Mouse (Mus musculus) liver, embryonic 13.5 days (tissue): ENCODE measurements at regions not wholly inside any gene's neighbourhood (a gene's known extent, or its start where the extent isn't known, plus 50 kb on each side); places are given as distances from the start of the nearest gene placed in this dataset.

Source experiments
- ATAC-seq: fragments of 200-750 bp; cut with Nextera tagmentation; 2 replicates; pipeline ENCODE4 v1.8.0; 2017; ENCODE audit warnings: low read depth, mild to moderate bottlenecking, moderate number of reproducible peaks, moderate library complexity
- DNase-seq: peaks from one replicate; pipeline ENCODE4 v3.0.0; 2022
- H3K27ac ChIP-seq: fragments of 300-500 bp; sonication (generic); 2 replicates; pipeline ENCODE4 v1.5.1; 2015; ENCODE audit warnings: moderate library complexity, mild to moderate bottlenecking, inconsistent platforms
- H3K27me3 ChIP-seq: fragments of 300-500 bp; sonication (generic); 2 replicates; pipeline ENCODE4 v1.6.1; 2015; ENCODE audit warnings: mild to moderate bottlenecking, inconsistent platforms
- H3K36me3 ChIP-seq: fragments of 300-500 bp; sonication (generic); 2 replicates; pipeline ENCODE4 v1.6.1; 2015; ENCODE audit warnings: mild to moderate bottlenecking, inconsistent platforms
- H3K4me1 ChIP-seq: fragments of 300-500 bp; sonication (generic); replicated peaks from 2 replicates; pipeline ENCODE4 v1.6.1; 2015; ENCODE audit warnings: inconsistent platforms
- H3K4me2 ChIP-seq: fragments of 300-500 bp; sonication (generic); 2 replicates; pipeline ENCODE4 v1.6.1; 2015; ENCODE audit warnings: inconsistent platforms, mild to moderate bottlenecking, moderate library complexity
- H3K4me3 ChIP-seq: fragments of 300-500 bp; sonication (generic); replicated peaks from 2 replicates; pipeline ENCODE4 v1.5.1; 2015; ENCODE audit warnings: mild to moderate bottlenecking, inconsistent platforms
- H3K9ac ChIP-seq: fragments of 300-500 bp; sonication (generic); 2 replicates; pipeline ENCODE4 v1.6.1; 2015; ENCODE audit warnings: mild to moderate bottlenecking, inconsistent platforms
- H3K9me3 ChIP-seq: fragments of 300-500 bp; sonication (generic); replicated peaks from 2 replicates; pipeline ENCODE4 v1.6.1; 2016; ENCODE audit warnings: inconsistent platforms
- WGBS: fragments of 180-500 bp; shearing (Covaris S2); methylation state at CpG from one replicate; pipeline ENCODE4 v1.1.7; 2015; ENCODE audit not compliant: insufficient replicate concordance; 5-methylcytosine and 5-hydroxymethylcytosine counted together

GRCm38 (mm10) chr8:54330106-54330505, 199.3 kb upstream of the Asb5 start:
- no peak for ATAC-seq
- Histone ChIP-seq H3K4me1 (no peaks in the 10 kb centered on the region), H3K27me3 (no peaks in the 10 kb centered on the region), H3K4me2 (no peak overlapping the region), H3K9me3 (no peaks in the 10 kb centered on the region), H3K9ac (no peak overlapping the region), H3K36me3 (no peaks in the 10 kb centered on the region), H3K27ac (no peak overlapping the region), H3K4me3 (no peak overlapping the region)
- 56% methylated on average over 1 of the region's 1 CpGs for WGBS
- no peak for DNase-seq

GRCm38 (mm10) chr8:54331883-54332282, 197.5 kb upstream of the Asb5 start:
- H3K4me1 ChIP-seq = no peaks in the 10 kb centered on the region
- DNase-seq = no peak
- no peak overlapping the region for H3K27ac ChIP-seq
- WGBS = 13% methylated on average over 1 of the region's 1 CpGs
- no peaks in the 10 kb centered on the region for H3K9me3 ChIP-seq
- no peak for ATAC-seq
- H3K9ac ChIP-seq = no peak overlapping the region
- no peaks in the 10 kb centered on the region for H3K27me3 ChIP-seq
- H3K4me2 ChIP-seq = no peak overlapping the region
- H3K36me3 ChIP-seq = no peaks in the 10 kb centered on the region
- no peak overlapping the region for H3K4me3 ChIP-seq

- H3K4me1 ChIP-seq = no peaks in the 10 kb centered on the region
- no peaks in the 10 kb centered on the region for H3K27me3 ChIP-seq
- 68% methylated on average over 6 of the region's 6 CpGs for WGBS
- no peaks in the 10 kb centered on the region for H3K9me3 ChIP-seq
- no peak overlapping the region for H3K9ac ChIP-seq
- no peak for ATAC-seq
- H3K27ac ChIP-seq = no peak overlapping the region
- H3K4me2 ChIP-seq = no peak overlapping the region
- H3K36me3 ChIP-seq = no peaks in the 10 kb centered on the region
- H3K4me3 ChIP-seq = no peak overlapping the region
- no peak for DNase-seq
Observed at GRCm38 (mm10) chr8:54351123-54351522, 178.3 kb upstream of the Asb5 start.

GRCm38 (mm10) chr8:54361716-54362115, 167.7 kb upstream of the Asb5 start:
- Histone ChIP-seq H3K4me3 (no peak overlapping the region), H3K4me1 (no peaks in the 10 kb centered on the region), H3K9ac (no peak overlapping the region), H3K4me2 (no peak overlapping the region), H3K36me3 (no peaks in the 10 kb centered on the region), H3K27me3 (no peaks in the 10 kb centered on the region), H3K9me3 (no peaks in the 10 kb centered on the region), H3K27ac (no peak overlapping the region)
- ATAC-seq (no peak), DNase-seq (no peak)
- 27% methylated on average over 3 of the region's 3 CpGs for WGBS

GRCm38 (mm10) chr8:54370501-54370900, 158.9 kb upstream of the Asb5 start:
- H3K4me2 ChIP-seq = no peak overlapping the region
- 58% methylated on average over 4 of the region's 4 CpGs for WGBS
- no peak overlapping the region for H3K9ac ChIP-seq
- H3K4me3 ChIP-seq = no peak overlapping the region
- DNase-seq (no peak), ATAC-seq (no peak)
- no peaks in the 10 kb centered on the region for H3K4me1 ChIP-seq
- H3K36me3 ChIP-seq = no peaks in the 10 kb centered on the region
- H3K9me3 ChIP-seq = no peaks in the 10 kb centered on the region
- no peak overlapping the region for H3K27ac ChIP-seq
- no peaks in the 10 kb centered on the region for H3K27me3 ChIP-seq

- Histone ChIP-seq H3K27ac (no peak overlapping the region), H3K27me3 (no peaks in the 10 kb centered on the region), H3K9me3 (no peaks in the 10 kb centered on the region), H3K9ac (no peak overlapping the region), H3K36me3 (no peaks in the 10 kb centered on the region), H3K4me2 (no peak overlapping the region), H3K4me1 (no peaks in the 10 kb centered on the region), H3K4me3 (no peak overlapping the region)
- 33% methylated on average over 2 of the region's 2 CpGs for WGBS
- DNase-seq (no peak), ATAC-seq (no peak)
Observed at GRCm38 (mm10) chr8:54371073-54371472, 158.3 kb upstream of the Asb5 start.

GRCm38 (mm10) chr8:54372921-54373320, 156.5 kb upstream of the Asb5 start:
- Histone ChIP-seq H3K9ac (no peak overlapping the region), H3K27ac (no peak overlapping the region), H3K9me3 (no peaks in the 10 kb centered on the region), H3K4me2 (no peak overlapping the region), H3K27me3 (no peaks in the 10 kb centered on the region), H3K4me1 (no peaks in the 10 kb centered on the region), H3K36me3 (no peaks in the 10 kb centered on the region), H3K4me3 (no peak overlapping the region)
- WGBS = 55% methylated on average over 1 of the region's 1 CpGs
- ATAC-seq = no peak
- DNase-seq = no peak

- H3K4me1 ChIP-seq = no peaks in the 10 kb centered on the region
- H3K9ac ChIP-seq = no peak overlapping the region
- WGBS = 70% methylated on average over 3 of the region's 3 CpGs
- no peak overlapping the region for H3K4me3 ChIP-seq
- H3K4me2 ChIP-seq = no peak overlapping the region
- DNase-seq (no peak), ATAC-seq (no peak)
- H3K27me3 ChIP-seq = no peaks in the 10 kb centered on the region
- H3K36me3 ChIP-seq = no peaks in the 10 kb centered on the region
- H3K27ac ChIP-seq = no peak overlapping the region
- no peaks in the 10 kb centered on the region for H3K9me3 ChIP-seq
Observed at GRCm38 (mm10) chr8:54375373-54376098, 153.8 kb upstream of the Asb5 start.

GRCm38 (mm10) chr8:54380191-54380590, 149.2 kb upstream of the Asb5 start:
- Histone ChIP-seq H3K4me2 (no peak overlapping the region), H3K36me3 (no peaks in the 10 kb centered on the region), H3K27me3 (no peaks in the 10 kb centered on the region), H3K4me1 (no peaks in the 10 kb centered on the region), H3K9ac (no peak overlapping the region), H3K4me3 (no peak overlapping the region), H3K9me3 (no peaks in the 10 kb centered on the region), H3K27ac (no peak overlapping the region)
- 31% methylated on average over 2 of the region's 2 CpGs for WGBS
- no peak for ATAC-seq
- DNase-seq = no peak

GRCm38 (mm10) chr8:54392866-54393265, 136.5 kb upstream of the Asb5 start:
- Histone ChIP-seq H3K4me2 (no peak overlapping the region), H3K36me3 (no peaks in the 10 kb centered on the region), H3K9ac (no peak overlapping the region), H3K9me3 (no peaks in the 10 kb centered on the region), H3K4me1 (no peaks in the 10 kb centered on the region), H3K27ac (no peak overlapping the region), H3K27me3 (no peaks in the 10 kb centered on the region), H3K4me3 (no peak overlapping the region)
- DNase-seq = no peak
- ATAC-seq = no peak

GRCm38 (mm10) chr8:54393466-54394197, 135.7 kb upstream of the Asb5 start:
- H3K36me3 ChIP-seq = no peaks in the 10 kb centered on the region
- H3K9ac ChIP-seq = no peak overlapping the region
- no peak overlapping the region for H3K27ac ChIP-seq
- no peaks in the 10 kb centered on the region for H3K27me3 ChIP-seq
- 71% methylated on average over 12 of the region's 12 CpGs for WGBS
- H3K9me3 ChIP-seq = no peaks in the 10 kb centered on the region
- no peak overlapping the region for H3K4me3 ChIP-seq
- no peaks in the 10 kb centered on the region for H3K4me1 ChIP-seq
- no peak overlapping the region for H3K4me2 ChIP-seq
- ATAC-seq (no peak), DNase-seq (no peak)

- ATAC-seq (no peak), DNase-seq (no peak)
- Histone ChIP-seq H3K9ac (no peak overlapping the region), H3K4me2 (no peak overlapping the region), H3K9me3 (no peaks in the 10 kb centered on the region), H3K4me1 (no peaks in the 10 kb centered on the region), H3K27ac (no peak overlapping the region), H3K27me3 (no peaks in the 10 kb centered on the region), H3K4me3 (no peak overlapping the region), H3K36me3 (no peaks in the 10 kb centered on the region)
- 73% methylated on average over 2 of the region's 2 CpGs for WGBS
Observed at GRCm38 (mm10) chr8:54405723-54406122, 123.7 kb upstream of the Asb5 start.
